Mouse (Mus musculus) limb, embryonic 15.5 days (tissue): ENCODE results near the gene Hmga1b. TPM values are rescaled to one million over a fixed set of nuclear protein-coding genes. Genes with fewer than 3 reads are reported as not detected.
A peak's percentile ranks its signal among the peaks of the same experiment; 100 is the strongest.
"Not testable (repeated sequence)": the region's sequence is repeated elsewhere in the genome, so short reads cannot be mapped to it uniquely, and the experiment has no call there.

Experiments used
- ATAC-seq: fragments of 200-750 bp; cut with Nextera tagmentation; 2 replicates; pipeline ENCODE4 v1.8.0; 2017; ENCODE audit warnings: low read depth, moderate TSS enrichment; ENCODE audit not compliant: insufficient number of reproducible peaks, low FRiP score, low TSS enrichment
- H3K27ac ChIP-seq: fragments of 300-500 bp; sonication (generic); 2 replicates; pipeline ENCODE4 v1.5.1; 2015; ENCODE audit warnings: moderate library complexity, mild to moderate bottlenecking, inconsistent platforms
- H3K27me3 ChIP-seq: fragments of 300-500 bp; sonication (generic); 2 replicates; pipeline ENCODE4 v1.6.1; 2015; ENCODE audit warnings: inconsistent platforms
- H3K36me3 ChIP-seq: fragments of 300-500 bp; sonication (generic); 2 replicates; pipeline ENCODE4 v1.6.1; 2015; ENCODE audit warnings: inconsistent platforms
- H3K4me1 ChIP-seq: fragments of 300-500 bp; sonication (generic); 2 replicates; pipeline ENCODE4 v1.6.1; 2015; ENCODE audit warnings: inconsistent platforms
- H3K4me2 ChIP-seq: fragments of 300-500 bp; sonication (generic); 2 replicates; pipeline ENCODE4 v1.6.1; 2015; ENCODE audit warnings: mild to moderate bottlenecking, inconsistent platforms
- H3K4me3 ChIP-seq: fragments of 300-500 bp; sonication (generic); 2 replicates; pipeline ENCODE4 v1.5.1; 2015; ENCODE audit warnings: mild to moderate bottlenecking, inconsistent platforms
- H3K9ac ChIP-seq: fragments of 300-500 bp; sonication (generic); 2 replicates; pipeline ENCODE4 v1.6.1; 2015; ENCODE audit warnings: inconsistent platforms
- H3K9me3 ChIP-seq: fragments of 300-500 bp; sonication (generic); 2 replicates; pipeline ENCODE4 v1.6.1; 2016; ENCODE audit warnings: inconsistent platforms
- WGBS: fragments of 180-500 bp; shearing (Covaris S2); methylation state at CpG from one replicate; pipeline ENCODE4 v1.1.7; 2015; 5-methylcytosine and 5-hydroxymethylcytosine counted together
- polyA plus RNA-seq: library from polyadenylated mRNA; unstranded; fragments of >200 nt; fragmentation: Nextera tagmentation; extraction: Ambion mirVana; gene quantifications from 2 replicates; pipeline ENCODE4 v1.2.1, GENCODE M21; 2015

Hmga1b gene
- polyA plus RNA-seq, result 2.3 and 3.5 TPM in 2 replicates

DNA sequence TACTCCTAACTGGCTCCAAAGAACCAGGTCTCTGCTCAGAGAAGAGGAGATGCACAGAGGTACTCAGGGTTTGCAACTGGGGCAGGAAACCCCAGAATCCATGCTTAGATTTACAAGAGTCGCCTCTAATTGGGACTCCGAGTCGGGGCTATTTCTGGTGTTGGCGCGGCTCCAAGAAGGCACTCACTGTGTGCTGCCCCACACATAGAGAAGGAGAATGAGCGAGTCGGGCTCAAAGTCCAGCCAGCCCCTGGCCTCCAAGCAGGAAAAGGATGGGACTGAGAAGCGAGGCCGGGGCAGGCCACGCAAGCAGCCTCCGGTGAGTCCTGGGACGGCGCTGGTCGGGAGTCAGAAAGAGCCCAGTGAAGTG is at the start of gene Hmga1b:
Gene Hmga1b (plus strand): TSS at position 123 of the 370 bp plus-strand sequence.
- H3K4me1 ChIP-seq, ATAC-seq, H3K9me3 ChIP-seq, H3K36me3 ChIP-seq, H3K27ac ChIP-seq, H3K27me3 ChIP-seq, H3K9ac ChIP-seq, H3K4me3 ChIP-seq: not testable (repeated sequence)
- 0 out of 2 replicates have a peak within 1 kb of the TSS, but pooled peaks have one; percentile 10 for H3K4me2 ChIP-seq
- WGBS, result 14% methylated on average over 14 of the region's 14 CpGs

DNA sequence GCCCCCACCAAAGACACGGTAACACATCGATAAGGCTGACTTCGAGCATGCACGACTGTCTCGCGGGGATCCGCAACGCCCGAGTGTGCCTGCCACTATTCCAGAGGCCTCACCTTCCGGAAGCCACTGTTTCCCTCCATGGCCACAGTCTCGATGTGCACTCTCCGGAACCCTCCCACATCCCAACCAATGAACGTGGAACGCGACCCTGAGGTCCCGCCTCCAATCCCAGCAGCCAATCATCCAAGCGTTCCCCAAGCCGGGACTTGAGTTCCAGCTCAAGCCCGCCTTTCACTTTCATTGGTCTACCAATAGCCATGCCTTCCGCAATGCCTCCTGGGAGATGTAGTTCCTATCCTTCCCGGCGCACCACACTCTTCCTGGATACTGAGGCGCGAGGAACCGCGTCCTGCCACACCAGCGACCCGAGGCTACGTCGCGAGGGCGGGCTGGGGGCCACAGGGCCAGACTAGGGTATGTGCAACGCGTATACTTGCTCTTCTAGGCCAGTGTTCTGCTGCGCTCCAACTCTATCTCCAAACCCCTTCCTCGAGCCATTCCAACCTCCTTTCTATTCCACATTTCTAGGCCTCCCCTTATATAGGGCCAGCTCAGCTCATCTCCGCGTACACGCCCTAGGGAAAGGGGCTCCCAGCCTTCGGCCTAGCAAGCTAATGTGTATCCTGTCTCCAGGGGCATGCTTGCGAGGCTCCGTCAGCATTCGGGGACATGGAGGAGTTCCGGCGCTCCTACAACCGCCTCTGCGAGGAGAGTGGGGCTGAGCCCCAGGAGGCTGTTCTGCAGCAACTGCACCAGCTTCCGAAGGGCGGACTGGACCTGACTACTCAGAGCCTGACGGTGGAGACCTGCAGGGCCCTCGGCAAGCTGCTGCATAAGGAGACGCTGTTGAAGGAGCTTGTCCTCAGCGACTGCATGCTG is 48.7 kb upstream of the Hmga1b start, which contains the start of the genes Cenpx and Lrrc45:
Gene Cenpx (minus strand): TSS at position 159 of the 939 bp plus-strand sequence.
Gene Lrrc45 (plus strand): TSS at position 346 of the 939 bp plus-strand sequence.
- peak within 1 kb of the TSS; percentile 78 for H3K4me3 ChIP-seq
- peak within 1 kb of the TSS; percentile 99 for H3K4me2 ChIP-seq
- H3K4me1 ChIP-seq, result peaks cover 44% of the 10 kb centered on the region
- WGBS, result 1% methylated on average over 53 of the region's 53 CpGs
- ATAC-seq, result peak; percentile 95
- H3K27ac ChIP-seq, result peak within 1 kb of the TSS; percentile 87
- peak within 1 kb of the TSS; percentile 57 for H3K9ac ChIP-seq
- peaks cover 59% of the 10 kb centered on the region for H3K36me3 ChIP-seq
- no peaks in the 10 kb centered on the region for H3K27me3 ChIP-seq
- no peaks in the 10 kb centered on the region for H3K9me3 ChIP-seq

GRCm38 (mm10) chr11:120714546-120714945 is 48.0 kb upstream of the Hmga1b start:
- Histone ChIP-seq H3K36me3 (peaks cover 59% of the 10 kb centered on the region), H3K4me2 (peak overlapping the region; percentile 99), H3K27me3 (no peaks in the 10 kb centered on the region), H3K27ac (no peak overlapping the region), H3K9me3 (no peaks in the 10 kb centered on the region), H3K4me3 (peak overlapping the region; percentile 78), H3K9ac (peak overlapping the region; percentile 57), H3K4me1 (peaks cover 41% of the 10 kb centered on the region)
- ATAC-seq, result no peak
- 50% methylated on average over 10 of the region's 10 CpGs for WGBS

GRCm38 (mm10) chr11:120715131-120715530 is 47.5 kb upstream of the Hmga1b start:
- Histone ChIP-seq H3K9ac (no peak overlapping the region), H3K4me2 (no peak overlapping the region), H3K27me3 (no peaks in the 10 kb centered on the region), H3K36me3 (peaks cover 62% of the 10 kb centered on the region), H3K9me3 (no peaks in the 10 kb centered on the region), H3K4me1 (peaks cover 41% of the 10 kb centered on the region), H3K27ac (no peak overlapping the region), H3K4me3 (peak overlapping the region; percentile 78; the same call in 1 of the 2 replicates)
- ATAC-seq, result no peak
- WGBS, result 85% methylated on average over 9 of the region's 9 CpGs

- Histone ChIP-seq H3K9me3 (no peaks in the 10 kb centered on the region), H3K9ac (no peak overlapping the region), H3K4me3 (no peak overlapping the region), H3K27ac (no peak overlapping the region), H3K4me2 (no peak overlapping the region), H3K27me3 (no peaks in the 10 kb centered on the region), H3K4me1 (peaks cover 36% of the 10 kb centered on the region), H3K36me3 (peaks cover 52% of the 10 kb centered on the region)
- 89% methylated on average over 9 of the region's 9 CpGs for WGBS
- no peak for ATAC-seq
Observed at GRCm38 (mm10) chr11:120719242-120719641, 43.4 kb upstream of the Hmga1b start.

DNA sequence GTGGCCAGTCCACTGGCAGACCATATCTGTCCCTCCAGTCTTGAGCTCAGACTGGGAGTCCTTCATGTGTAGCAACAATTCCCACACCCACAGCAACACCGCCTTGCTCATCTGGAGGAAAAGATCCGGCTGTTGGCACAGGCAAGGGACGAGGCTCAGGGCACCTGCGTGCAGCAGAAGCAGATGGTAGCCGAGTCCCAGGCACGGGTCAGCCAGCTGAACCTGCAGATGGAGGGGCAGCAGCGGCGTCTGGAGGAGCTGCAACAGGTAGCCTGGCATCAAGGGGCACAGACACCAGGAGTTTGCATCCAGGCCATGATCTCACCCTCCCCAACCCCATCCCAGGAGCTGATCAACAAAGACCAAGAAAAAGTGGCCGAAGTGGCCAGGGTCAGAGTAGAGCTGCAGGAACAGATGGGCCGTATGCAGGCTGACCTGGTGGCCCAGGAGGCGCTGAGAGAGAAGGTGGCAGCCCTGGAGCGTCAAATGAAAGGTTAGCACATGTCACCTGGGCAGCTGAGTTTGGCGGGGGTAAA is 42.7 kb upstream of the Hmga1b start:
- H3K36me3 ChIP-seq, result peaks cover 49% of the 10 kb centered on the region
- 90% methylated on average over 13 of the region's 13 CpGs for WGBS
- no peak overlapping the region for H3K27ac ChIP-seq
- H3K4me2 ChIP-seq, result no peak overlapping the region
- no peaks in the 10 kb centered on the region for H3K27me3 ChIP-seq
- H3K9ac ChIP-seq, result no peak overlapping the region
- H3K4me3 ChIP-seq, result no peak overlapping the region
- no peak for ATAC-seq
- no peaks in the 10 kb centered on the region for H3K9me3 ChIP-seq
- peaks cover 29% of the 10 kb centered on the region for H3K4me1 ChIP-seq

DNA sequence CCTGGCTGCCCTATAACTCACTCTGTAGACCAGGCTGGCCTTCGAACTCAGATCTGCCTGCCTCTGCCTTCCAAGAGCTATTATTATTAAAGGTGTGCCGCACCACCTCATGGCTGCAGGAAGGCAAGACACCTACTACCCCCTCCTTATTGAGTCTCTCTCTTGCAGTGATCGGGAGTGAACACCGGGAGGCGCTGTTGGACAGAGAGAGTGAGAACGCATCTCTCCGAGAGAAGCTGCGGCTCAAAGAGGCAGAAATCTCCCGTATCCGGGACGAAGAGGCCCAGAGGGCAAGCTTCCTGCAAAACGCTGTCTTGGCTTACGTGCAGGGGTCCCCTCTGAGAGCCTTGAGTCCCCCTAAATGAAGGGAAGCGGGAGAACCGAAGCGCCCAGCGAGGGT is 42.1 kb upstream of the Hmga1b start:
- WGBS, result 11% methylated on average over 17 of the region's 17 CpGs
- Histone ChIP-seq H3K27ac (peak overlapping the region; percentile 54; the same call in 1 of the 2 replicates), H3K4me2 (peak overlapping the region; percentile 99), H3K27me3 (no peaks in the 10 kb centered on the region), H3K9ac (no peak overlapping the region; the same call in 1 of the 2 replicates), H3K4me1 (peaks cover 24% of the 10 kb centered on the region), H3K9me3 (no peaks in the 10 kb centered on the region), H3K36me3 (peaks cover 49% of the 10 kb centered on the region), H3K4me3 (peak overlapping the region; percentile 56)
- no peak for ATAC-seq

GRCm38 (mm10) chr11:120721124-120722066 is 41.2 kb upstream of the Hmga1b start, which contains the start of gene Rac3:
Gene Rac3, plus strand, starts transcription at chr11:120721470.
- H3K27ac ChIP-seq, result peak within 1 kb of the TSS; percentile 54
- under 1% methylated on average over 88 of the region's 90 CpGs for WGBS
- peak within 1 kb of the TSS; percentile 99 for H3K4me2 ChIP-seq
- ATAC-seq, result peak; percentile 72
- H3K36me3 ChIP-seq, result peaks cover 42% of the 10 kb centered on the region
- H3K9me3 ChIP-seq, result no peaks in the 10 kb centered on the region
- peak within 1 kb of the TSS; percentile 56 for H3K4me3 ChIP-seq
- no peaks in the 10 kb centered on the region for H3K27me3 ChIP-seq
- H3K9ac ChIP-seq, result peak within 1 kb of the TSS; percentile 69
- peaks cover 28% of the 10 kb centered on the region for H3K4me1 ChIP-seq

DNA sequence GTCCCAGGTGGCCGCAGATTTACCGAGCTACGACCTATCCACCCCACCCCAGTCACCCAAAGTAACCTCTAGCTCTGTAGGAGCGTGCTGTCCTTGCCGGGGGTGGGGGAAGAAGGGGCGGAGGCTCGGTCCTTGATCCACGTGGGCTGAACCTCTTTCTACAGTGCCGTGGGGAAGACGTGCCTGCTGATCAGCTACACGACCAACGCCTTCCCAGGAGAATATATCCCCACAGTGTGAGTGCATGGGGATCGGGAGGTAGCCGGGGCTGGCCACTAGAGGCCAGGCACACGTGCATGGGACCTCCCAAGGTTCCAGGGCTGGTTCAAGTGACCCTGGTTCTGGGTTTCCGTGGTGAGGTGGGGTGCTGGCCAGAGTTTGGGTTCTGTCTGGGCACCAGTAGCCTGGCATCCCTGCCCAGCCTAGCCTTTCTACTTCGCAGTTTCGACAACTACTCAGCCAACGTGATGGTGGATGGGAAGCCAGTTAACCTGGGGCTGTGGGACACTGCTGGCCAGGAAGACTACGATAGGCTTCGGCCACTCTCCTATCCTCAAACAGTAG is 40.4 kb upstream of the Hmga1b start:
- peak overlapping the region; percentile 99 for H3K4me2 ChIP-seq
- H3K27me3 ChIP-seq, result no peaks in the 10 kb centered on the region
- peak overlapping the region; percentile 56 for H3K4me3 ChIP-seq
- peaks cover 35% of the 10 kb centered on the region for H3K36me3 ChIP-seq
- H3K9me3 ChIP-seq, result no peaks in the 10 kb centered on the region
- 19% methylated on average over 21 of the region's 21 CpGs for WGBS
- ATAC-seq, result no peak
- H3K27ac ChIP-seq, result no peak overlapping the region
- peak overlapping the region; percentile 69 for H3K9ac ChIP-seq
- peaks cover 34% of the 10 kb centered on the region for H3K4me1 ChIP-seq

DNA sequence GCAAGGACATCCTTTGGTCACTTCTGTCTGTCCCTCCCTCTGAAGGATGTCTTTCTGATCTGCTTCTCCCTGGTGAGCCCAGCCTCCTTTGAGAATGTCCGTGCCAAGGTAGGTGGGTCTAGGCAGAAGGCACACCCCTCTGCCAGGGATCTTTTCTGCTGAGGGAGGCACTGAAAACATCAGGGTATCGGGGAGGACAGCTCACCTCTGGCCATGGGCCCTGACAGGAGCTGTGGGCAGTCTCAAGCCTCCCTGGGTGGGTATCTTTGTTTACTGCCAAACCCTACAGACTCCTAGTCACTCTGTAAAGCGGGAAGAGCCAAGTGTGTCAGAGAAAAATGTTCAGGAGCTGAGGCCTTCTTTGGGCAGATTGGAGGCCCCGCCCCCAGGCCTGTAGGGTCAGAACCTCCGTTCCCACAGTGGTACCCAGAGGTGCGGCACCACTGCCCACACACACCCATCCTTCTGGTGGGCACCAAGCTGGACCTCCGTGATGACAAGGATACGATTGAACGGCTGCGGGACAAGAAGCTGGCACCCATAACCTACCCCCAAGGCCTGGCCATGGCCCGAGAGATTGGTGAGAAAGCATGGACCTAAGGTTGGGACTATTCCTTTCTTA is 39.7 kb upstream of the Hmga1b start:
- H3K4me2 ChIP-seq, result 0 out of 2 replicates have a peak overlapping the region, but pooled peaks have one; percentile 99

More for the DNA sequence above, 39.7 kb upstream of the Hmga1b start:
- WGBS, result 83% methylated on average over 11 of the region's 11 CpGs
- H3K27ac ChIP-seq, result no peak overlapping the region
- peaks cover 28% of the 10 kb centered on the region for H3K36me3 ChIP-seq
- H3K4me3 ChIP-seq, result no peak overlapping the region
- H3K4me1 ChIP-seq, result peaks cover 34% of the 10 kb centered on the region
- no peaks in the 10 kb centered on the region for H3K9me3 ChIP-seq
- H3K9ac ChIP-seq, result no peak overlapping the region
- no peak for ATAC-seq
- no peaks in the 10 kb centered on the region for H3K27me3 ChIP-seq
